Mouse (Mus musculus) fat pad, adult 2 months (tissue): ENCODE measurements around the gene Ap5z1.

Experiments
- DNase-seq: peaks from one replicate; pipeline ENCODE4 v3.0.0-alpha.2; 2011; ENCODE audit warnings: low read depth, low spot score; ENCODE audit errors: extremely low read depth

The Ap5z1 gene

DNA sequence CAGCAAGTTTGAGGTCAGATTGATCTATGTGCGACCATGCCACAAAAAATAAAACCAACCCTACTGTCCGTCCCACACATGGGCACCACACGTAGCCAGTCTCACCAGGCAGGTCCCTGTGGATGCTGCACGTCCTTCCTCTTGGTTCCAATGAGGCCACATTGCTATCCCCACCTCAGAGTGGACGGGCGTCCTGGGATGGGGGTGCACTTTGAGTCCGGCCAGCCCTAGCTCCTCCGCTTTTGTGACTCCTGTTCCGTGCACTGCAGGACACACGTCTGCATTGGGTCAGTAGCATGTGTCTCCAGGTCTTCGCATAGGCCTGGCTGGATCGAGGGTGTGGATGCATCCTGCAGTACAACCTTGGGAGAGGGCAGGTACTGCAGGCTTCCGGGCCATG lies 4.6 kb downstream of the Ap5z1 start:
- no peak for DNase-seq

DNA sequence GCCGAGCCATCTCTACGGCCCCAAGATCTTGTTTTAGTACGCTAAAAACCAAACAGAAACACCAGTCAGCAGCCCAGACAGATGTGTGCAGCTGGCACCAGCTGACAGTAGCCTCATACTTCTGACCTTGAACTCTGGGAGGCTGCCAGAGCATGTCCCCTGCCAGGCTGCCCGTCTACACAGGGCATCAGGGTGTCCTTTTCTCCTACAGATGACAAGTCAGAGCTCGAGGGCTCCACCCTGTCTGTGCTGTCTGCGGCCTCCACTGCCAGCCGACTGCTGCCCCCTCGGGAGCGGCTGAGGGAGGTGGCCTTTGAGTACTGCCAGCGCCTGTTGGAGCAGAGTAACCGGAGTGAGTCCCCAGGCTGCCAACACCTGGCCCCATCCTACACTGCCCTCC lies 6.1 kb downstream of the Ap5z1 start:
- no peak for DNase-seq

- DNase-seq, result no peak
Observed at GRCm38 (mm10) chr5:142473696-142474095, 10.0 kb downstream of the Ap5z1 start.

DNA sequence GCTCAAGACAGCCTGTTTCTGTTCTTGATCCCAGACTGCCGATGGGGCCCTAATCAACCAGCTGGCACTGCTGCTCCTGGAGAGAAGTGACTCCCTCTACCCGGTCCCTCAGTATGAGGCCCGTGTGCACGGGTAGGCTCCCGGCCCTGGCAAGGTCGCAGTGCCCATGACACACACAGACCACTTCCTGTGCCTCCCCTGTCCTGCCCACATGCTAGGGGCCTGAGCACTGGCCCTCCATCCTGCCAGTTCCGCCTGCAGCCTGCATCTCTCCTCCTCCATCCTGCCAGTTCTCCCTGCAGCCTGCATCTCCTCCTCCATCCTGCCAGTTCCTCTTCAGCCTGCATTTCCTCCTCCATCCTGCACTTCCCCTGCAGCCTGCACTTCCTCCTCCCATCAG lies 11.9 kb downstream of the Ap5z1 start:
- no peak for DNase-seq

DNA sequence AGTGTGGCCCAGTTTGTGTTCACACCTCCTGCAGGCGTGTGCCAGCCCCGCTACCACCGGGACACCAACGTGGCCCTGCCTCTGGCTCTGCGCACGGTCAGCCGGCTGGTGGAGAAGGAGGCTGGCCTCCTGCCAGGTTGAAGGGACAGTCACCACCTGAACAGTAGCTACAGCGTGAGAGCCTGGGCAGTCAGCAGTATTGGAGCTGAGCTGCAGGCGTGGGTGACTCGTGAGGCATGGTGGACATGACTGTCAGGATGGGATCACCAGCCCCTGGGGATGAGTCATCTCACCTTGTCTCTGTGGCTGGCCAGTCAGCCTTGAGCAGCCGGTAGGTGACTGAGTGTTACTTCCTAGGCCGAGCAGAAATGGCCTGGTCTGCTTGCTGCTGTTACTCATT lies 13.6 kb downstream of the Ap5z1 start:
- no peak for DNase-seq

- DNase-seq, result no peak
Observed at GRCm38 (mm10) chr5:142477866-142478615, 14.3 kb downstream of the Ap5z1 start.

- DNase-seq, result no peak
Observed at GRCm38 (mm10) chr5:142478829-142479435, 15.2 kb downstream of the Ap5z1 start.

DNA sequence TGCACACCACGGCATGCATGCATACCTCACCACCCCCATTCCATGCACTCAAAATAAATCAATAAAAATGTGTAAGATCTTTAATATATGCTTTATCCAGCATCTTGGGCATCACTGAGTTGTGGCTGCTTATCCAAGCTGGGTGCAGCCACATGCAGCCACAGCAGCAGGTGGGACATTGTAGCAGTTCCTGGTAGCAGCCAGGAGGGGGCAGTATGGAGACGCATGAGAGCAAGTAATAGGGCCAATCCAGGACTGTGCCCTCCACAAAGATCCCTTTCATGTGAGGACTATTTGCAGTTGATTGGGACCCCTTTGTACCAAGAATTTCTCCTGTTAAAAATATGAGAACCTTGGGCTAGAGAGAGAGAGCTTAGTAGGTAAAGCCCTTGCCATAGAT lies 18.8 kb downstream of the Ap5z1 start:
- DNase-seq, result no peak

DNA sequence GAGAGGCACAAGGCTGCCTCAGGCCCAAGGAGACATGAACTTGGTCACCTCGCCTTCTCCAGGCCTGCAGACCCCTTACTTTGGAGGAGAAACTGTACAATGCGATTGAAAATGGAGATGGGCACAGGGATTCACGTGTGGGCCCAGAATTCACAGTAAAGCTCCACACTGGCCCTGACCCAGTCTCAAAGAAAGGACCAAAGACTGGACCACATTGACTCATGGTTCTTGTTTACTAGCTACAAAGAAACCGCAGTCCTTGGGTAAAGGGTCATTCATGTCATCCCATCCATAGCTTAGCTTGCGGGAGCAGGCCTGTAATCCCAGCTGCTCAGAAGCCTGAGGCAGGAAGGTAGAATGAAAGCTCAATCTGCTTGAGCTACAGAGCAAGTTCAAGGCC lies 19.8 kb downstream of the Ap5z1 start:
- DNase-seq, result no peak

- DNase-seq, result no peak
Observed at GRCm38 (mm10) chr5:142486654-142487053, 22.9 kb downstream of the Ap5z1 start.

DNA sequence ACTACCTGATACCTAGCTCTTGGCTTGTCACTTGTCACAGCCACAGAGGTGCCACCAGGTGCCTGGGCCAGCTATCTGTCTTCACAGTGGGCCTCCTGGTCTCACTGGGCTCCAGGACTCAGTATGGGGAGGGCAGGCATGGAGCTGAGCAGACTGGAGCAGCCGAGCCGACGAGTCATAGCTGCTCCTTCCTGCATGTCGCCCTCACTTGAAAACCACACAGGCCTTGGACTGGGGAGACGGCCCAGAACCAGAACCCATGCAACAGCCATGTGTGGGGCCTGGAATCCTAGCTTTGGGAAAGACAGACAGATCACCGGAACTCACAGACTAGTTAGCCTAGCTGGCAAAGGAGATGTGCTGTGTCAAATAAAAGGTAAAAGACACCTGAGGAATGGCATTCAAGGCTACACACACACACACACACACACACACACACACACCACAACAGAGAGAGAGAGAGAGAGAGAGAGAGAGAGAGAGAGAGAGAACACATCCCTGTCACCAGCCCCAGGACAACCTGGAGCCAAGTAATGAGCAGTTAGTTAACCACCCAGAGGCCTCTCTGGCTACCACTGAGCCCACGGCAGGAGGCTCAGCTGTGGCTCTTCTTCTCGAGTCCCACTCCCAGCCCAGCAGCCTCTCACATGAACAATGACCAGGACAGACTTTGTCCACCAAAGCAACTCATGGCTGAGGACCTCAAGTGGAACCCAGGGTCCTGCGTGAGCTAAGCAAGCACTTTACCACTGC lies 26.4 kb downstream of the Ap5z1 start:
- DNase-seq, result no peak

DNA sequence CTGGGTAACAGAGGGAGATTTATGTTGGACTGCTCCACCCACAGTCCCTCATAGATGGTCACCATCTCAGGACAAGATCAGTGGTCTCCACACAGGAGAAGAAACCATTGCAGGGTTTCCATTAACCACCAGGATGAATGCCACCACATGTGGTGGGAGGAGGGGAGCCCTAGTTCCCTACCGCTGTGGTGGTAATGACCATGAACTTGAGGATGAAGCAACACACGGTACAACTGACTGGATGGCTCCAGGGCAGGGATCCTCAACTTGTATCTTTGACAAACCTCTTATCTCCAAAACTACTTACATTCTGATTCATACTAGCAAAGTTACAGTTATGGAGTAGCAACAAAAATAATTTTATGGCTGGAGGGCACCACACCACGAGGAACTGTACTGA lies 29.6 kb downstream of the Ap5z1 start:
- DNase-seq, result no peak

- no peak for DNase-seq
Observed at GRCm38 (mm10) chr5:142495321-142496096, 31.8 kb downstream of the Ap5z1 start.

GRCm38 (mm10) chr5:142498964-142499363 lies 35.2 kb downstream of the Ap5z1 start:
- DNase-seq, result no peak

DNA sequence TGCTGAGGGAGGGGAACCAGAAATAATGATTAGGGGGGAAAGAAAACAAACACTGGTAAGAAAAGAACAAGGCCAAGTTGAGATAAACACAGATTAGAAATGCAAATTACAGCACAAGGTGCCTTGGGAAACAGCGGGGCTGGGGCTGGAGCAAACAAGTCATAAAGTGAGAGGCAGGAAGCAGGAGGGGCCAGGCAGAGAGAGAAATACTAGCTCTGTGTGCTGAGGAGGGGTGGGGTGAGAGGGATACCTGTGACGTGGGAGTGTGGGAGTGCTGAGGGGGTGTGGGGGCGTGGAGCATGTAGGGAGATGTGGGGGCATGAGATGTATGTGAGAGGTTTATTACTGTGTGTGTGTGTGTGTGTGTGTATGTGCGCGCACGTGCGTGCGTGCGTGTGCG lies 37.2 kb downstream of the Ap5z1 start:
- no peak for DNase-seq

GRCm38 (mm10) chr5:142502414-142502813 lies 38.7 kb downstream of the Ap5z1 start:
- DNase-seq, result no peak

DNA sequence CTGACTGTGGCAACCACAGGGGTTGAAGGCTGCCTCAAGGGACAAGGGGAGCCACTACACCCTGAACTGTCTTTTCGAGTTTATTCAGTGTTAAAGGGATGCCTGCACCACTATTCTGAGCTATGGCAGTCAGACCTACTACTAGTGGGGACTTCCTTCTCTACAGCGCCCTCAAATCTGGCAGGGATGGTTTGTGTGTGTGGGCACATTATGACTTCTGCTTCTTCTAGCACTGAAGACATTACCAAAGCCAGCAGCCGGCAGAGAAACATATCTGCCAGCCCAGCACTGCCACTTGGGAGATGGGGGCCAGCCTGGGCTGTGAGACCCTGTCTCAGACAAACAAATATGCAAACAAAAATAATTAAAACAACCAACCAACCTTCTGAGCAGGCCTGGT lies 40.4 kb downstream of the Ap5z1 start:
- DNase-seq, result no peak

DNA sequence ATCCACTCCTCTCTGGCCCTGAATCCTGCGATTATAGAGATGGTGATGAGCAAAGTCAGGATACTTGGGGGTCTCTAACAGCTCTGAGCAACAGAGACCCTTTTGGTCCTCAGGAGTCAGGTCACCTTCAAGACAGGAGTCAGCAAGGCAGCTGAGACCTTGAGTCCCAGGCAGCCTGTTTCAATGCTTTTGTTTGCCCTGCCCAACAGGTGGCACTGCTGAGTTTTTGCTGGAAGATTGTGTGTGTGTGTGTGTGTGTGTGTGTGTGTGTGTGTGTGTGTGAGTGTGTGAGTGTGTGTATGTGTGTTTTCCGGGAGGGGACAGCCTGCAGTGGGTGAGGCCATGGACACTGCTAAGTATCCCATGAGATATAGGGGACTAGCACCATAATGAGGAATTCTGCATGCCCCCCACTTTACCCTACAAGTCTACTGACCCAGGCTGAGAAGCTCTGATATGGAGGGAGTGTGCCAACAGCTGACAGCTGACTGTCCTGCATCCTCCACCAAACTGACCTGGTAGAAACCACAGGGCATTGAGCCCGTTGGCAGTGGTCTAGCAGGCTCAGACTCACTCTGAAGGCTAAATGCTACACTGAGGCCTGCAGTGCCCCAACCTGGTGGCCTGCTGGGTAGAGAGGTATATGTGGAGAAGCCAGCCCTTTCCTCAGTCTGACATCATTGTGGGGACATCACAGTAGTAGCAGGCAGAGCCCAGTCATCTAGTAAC lies 42.1 kb downstream of the Ap5z1 start:
- DNase-seq, result no peak

DNA sequence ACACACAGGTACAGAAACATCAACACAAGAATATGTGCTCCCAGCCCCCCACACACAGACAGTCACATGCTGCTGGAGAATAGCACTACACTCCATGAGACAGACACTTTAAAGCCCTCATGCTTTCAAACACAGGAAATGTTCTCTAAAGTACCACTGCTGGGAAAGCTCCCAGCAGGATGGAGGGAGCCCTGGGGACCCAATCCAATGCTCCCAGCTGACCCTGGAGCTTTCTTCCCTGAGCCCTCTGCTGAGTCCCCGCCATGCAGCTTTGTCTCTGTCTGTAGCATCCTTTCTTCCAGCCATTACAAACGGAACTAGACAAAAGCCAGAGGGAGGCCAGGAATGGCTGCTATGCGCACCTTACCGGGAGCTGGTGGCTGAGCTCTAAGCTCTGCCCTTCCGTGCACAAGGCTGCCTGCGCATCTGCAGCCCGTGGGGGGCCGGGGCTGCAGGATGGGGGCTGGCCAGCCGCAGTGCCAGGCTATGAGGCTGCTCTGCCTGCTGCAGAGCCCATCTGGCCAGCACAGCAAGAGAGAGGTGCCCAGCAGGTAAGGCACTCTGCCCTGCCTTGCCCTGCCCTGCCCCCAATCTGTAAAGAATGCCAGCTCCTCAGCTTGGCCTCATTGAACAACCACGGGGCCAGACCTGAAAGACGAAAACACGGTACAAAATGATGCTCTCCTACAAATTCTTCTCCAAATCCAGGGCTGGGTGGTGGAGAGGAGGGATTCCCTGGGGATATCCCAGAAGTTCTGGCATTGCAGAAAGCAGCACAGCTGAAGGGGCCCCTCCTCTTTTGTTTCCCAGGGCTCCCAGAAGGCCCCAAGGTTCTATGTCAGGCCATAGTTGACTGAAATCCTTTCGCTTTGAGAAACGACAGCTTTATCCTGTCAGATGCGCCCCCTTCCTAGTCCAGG lies 45.7 kb downstream of the Ap5z1 start:
- DNase-seq, result no peak

GRCm38 (mm10) chr5:142510061-142510414 lies 46.3 kb downstream of the Ap5z1 start:
- DNase-seq, result no peak
